Mouse (Mus musculus) CH12F3 (cell line): Measurements from ENCODE around the gene Vmn1r231.

ENCODE experiments used
- in situ Hi-C: fragments of 300-500 bp; cut with MboI; formaldehyde crosslinking; loops from 2 replicates; pipeline ENCODE4 v1.14.3; 2020; ENCODE audit warnings: low sequenced_read_pairs

The Vmn1r231 gene

GRCm38 (mm10) chr17:20904991-20905390, at the start of gene Vmn1r231:
Gene Vmn1r231, minus strand, starts transcription at chr17:20905091.
- in situ Hi-C loops: no loop called here

- in situ Hi-C loops: no loop called here
These were observed 41.7 kb upstream of the Vmn1r231 start for GRCm38 (mm10) chr17:20946636-20947035.

- in situ Hi-C loops: no loop called here
These were observed 41.2 kb upstream of the Vmn1r231 start for GRCm38 (mm10) chr17:20946026-20946565.

DNA sequence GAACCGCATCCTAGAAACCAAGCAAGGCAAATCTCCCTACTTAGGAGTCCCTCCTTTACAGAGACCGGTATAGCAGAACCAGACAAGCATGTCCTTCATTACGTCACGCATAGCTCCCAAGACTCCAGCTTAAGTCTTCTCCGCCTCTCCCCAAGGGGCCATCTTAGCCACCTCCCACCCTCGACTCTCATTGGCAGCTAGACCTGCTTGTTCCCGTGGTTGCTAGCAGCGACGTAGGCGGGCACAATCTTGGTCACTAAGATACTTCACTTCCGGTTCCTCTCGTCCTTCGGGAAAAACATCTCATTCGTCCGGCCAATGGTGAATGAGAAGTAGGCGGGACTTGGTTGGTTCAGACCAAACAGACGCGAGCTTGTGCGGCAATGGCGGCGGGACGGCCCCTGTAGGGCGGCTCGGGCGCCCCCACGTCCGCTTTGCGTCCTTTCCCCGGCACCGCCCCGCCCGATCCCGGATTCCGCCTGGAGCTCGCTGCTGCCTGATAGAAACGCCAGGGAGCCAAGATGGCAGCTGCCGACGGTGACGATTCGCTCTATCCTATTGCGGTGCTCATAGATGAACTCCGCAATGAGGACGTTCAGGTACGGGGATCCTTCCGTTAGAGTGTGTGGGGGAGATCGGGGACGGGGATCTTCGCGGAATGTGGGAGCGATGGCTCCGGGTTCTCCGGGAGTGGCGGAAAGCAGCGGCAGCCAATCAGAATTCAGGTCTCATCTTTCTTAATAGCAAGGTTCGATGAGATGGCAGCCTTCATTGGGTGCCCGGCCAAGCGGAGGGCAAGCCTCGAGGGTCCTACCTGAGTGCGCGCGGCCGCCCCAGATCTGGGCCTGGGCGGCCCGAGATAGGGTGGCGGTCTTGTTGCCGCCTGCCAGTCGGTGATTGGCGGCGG, 40.3 kb upstream of the Vmn1r231 start, which contains the start of gene Ppp2r1a:
Ppp2r1a (plus strand) TSS at position 327 of the 907 bp plus-strand sequence.
- in situ Hi-C loops: no loop called here

- in situ Hi-C loops: no loop called here
These were observed 39.3 kb upstream of the Vmn1r231 start for GRCm38 (mm10) chr17:20944226-20944625.

DNA sequence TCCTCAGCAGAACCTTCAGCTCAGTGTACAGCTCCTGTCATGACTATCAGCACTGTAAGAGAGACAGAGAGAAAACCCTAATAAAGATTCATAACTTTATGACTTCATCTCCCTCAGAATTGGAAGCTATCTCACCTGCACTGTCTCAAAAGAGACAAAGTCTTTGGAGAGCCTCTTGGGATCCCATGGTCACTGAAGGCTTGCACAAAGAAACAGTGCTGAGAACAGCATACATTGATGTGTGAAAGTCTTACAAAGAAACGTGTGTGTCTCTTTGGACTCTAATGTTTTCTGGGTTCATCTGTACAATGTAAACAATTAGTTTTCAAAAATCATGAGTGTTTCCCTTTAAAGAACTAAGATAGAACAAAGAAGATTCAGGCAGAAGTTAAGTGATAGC, 14.7 kb upstream of the Vmn1r231 start, which contains the start of gene Vmn1r232:
Vmn1r232 (minus strand) TSS at position 101 of the 400 bp plus-strand sequence.
- in situ Hi-C loops: no loop called here

GRCm38 (mm10) chr17:20840144-20840543, 64.7 kb downstream of the Vmn1r231 start, which contains the start of gene Vmn1r230:
Gene Vmn1r230, plus strand, starts transcription at chr17:20840444.
- in situ Hi-C loops: no loop called here
